Mouse (Mus musculus) heart, embryonic 13.5 days (tissue): Measurements from ENCODE around the gene Plcxd2. TPM values are rescaled to one million over a fixed set of nuclear protein-coding genes. Genes with fewer than 3 reads are reported as not detected.

Experiments used
- polyA plus RNA-seq: library from polyadenylated mRNA; unstranded; fragments of >200 nt; fragmentation: Nextera tagmentation; extraction: Ambion mirVana; gene quantifications from 2 replicates; pipeline ENCODE4 v1.2.1, GENCODE M21; 2015

Gene Plcxd2
- polyA plus RNA-seq, 1 experiment from 2014 or later: 0.40 TPM

Other genes with a start within 250 kb of the Plcxd2 start
- 37.2 and 38.3 TPM in 2 replicates for gene Phldb2, start 56.6 kb downstream of the Plcxd2 start, polyA plus RNA-seq
- 0.08 TPM in 1 of 2 replicates, not detected in the other for gene Cd96, start 110.0 kb upstream of the Plcxd2 start, polyA plus RNA-seq
- gene Gm4737, start 144.9 kb upstream of the Plcxd2 start, polyA plus RNA-seq: 1.5 and 2.2 TPM in 2 replicates